Mouse (Mus musculus): ENCODE measurements around the gene Rerg.

- TF ChIP-seq POLR2A (IDR thresholded peaks at IDR 0.05; ENCODE audit: borderline replicate concordance, low read depth, low read length) (no peak), CTCF (IDR thresholded peaks at IDR 0.05; ENCODE audit: low read depth, low read length) (no peak)
Measured at GRCm38 (mm10) chr6:137126861-137127260, 43.4 kb downstream of the Rerg start.

Data from bone marrow macrophage, adult 2 months (primary cell).